Mouse (Mus musculus): ENCODE data around the gene Lhx1. TPM values are rescaled to one million over a fixed set of nuclear protein-coding genes. Genes with fewer than 3 reads are reported as not detected.
A peak's percentile ranks its signal among the peaks of the same experiment; 100 is the strongest.

Lhx1 gene
- polyA plus RNA-seq, 1 experiment from 2014 or later = 0.15 TPM

- no peaks in the 10 kb centered on the region for H3K36me3 ChIP-seq
- H3K4me2 ChIP-seq (replicated peaks) = no peak overlapping the region
- peaks cover 4% of the 10 kb centered on the region; the same call in 1 of the 2 replicates for H3K4me1 ChIP-seq
- H3K9ac ChIP-seq = no peak overlapping the region
- peaks cover 14% of the 10 kb centered on the region for H3K27me3 ChIP-seq
- H3K9me3 ChIP-seq (replicated peaks) = no peaks in the 10 kb centered on the region
- no peak overlapping the region for H3K27ac ChIP-seq (replicated peaks)
- 46% methylated on average over 5 of the region's 5 CpGs for WGBS
- no peak overlapping the region for H3K4me3 ChIP-seq (replicated peaks)
- no peak for ATAC-seq (ENCODE audit: insufficient number of reproducible peaks, low FRiP score, low TSS enrichment, low read depth)
Measured at GRCm38 (mm10) chr11:84561546-84561945, 36.2 kb upstream of the Lhx1 start.

GRCm38 (mm10) chr11:84553821-84554450 lies 28.6 kb upstream of the Lhx1 start:
- ATAC-seq (ENCODE audit: insufficient number of reproducible peaks, low FRiP score, low TSS enrichment, low read depth) = no peak; the same call in 1 of the 2 replicates
- Histone ChIP-seq H3K4me3 (replicated peaks) (no peak overlapping the region), H3K4me1 (no peaks in the 10 kb centered on the region), H3K4me2 (replicated peaks) (no peak overlapping the region), H3K27ac (replicated peaks) (no peak overlapping the region), H3K9ac (no peak overlapping the region), H3K27me3 (peaks cover 15% of the 10 kb centered on the region; the same call in 1 of the 2 replicates), H3K9me3 (replicated peaks) (0 out of 2 replicates have a peak, but pooled peaks cover 5% of the 10 kb centered on the region), H3K36me3 (no peaks in the 10 kb centered on the region)
- WGBS = 60% methylated on average over 14 of the region's 14 CpGs

- 75% methylated on average over 4 of the region's 4 CpGs for WGBS
- no peaks in the 10 kb centered on the region for H3K4me1 ChIP-seq
- H3K9ac ChIP-seq = no peak overlapping the region
- no peak for ATAC-seq (ENCODE audit: insufficient number of reproducible peaks, low FRiP score, low TSS enrichment, low read depth)
- no peak overlapping the region for H3K4me2 ChIP-seq (replicated peaks)
- H3K36me3 ChIP-seq = no peaks in the 10 kb centered on the region
- no peak overlapping the region for H3K4me3 ChIP-seq (replicated peaks)
- 0 out of 2 replicates have a peak, but pooled peaks cover 5% of the 10 kb centered on the region for H3K9me3 ChIP-seq (replicated peaks)
- H3K27ac ChIP-seq (replicated peaks) = no peak overlapping the region
- peaks cover 18% of the 10 kb centered on the region; the same call in 1 of the 2 replicates for H3K27me3 ChIP-seq
Measured at GRCm38 (mm10) chr11:84551296-84551695, 26.0 kb upstream of the Lhx1 start.

GRCm38 (mm10) chr11:84549258-84549791 lies 24.0 kb upstream of the Lhx1 start:
- WGBS = 48% methylated on average over 6 of the region's 6 CpGs
- Histone ChIP-seq H3K36me3 (no peaks in the 10 kb centered on the region), H3K4me1 (no peaks in the 10 kb centered on the region), H3K27me3 (peaks cover 18% of the 10 kb centered on the region; the same call in 1 of the 2 replicates), H3K27ac (replicated peaks) (no peak overlapping the region), H3K9me3 (replicated peaks) (0 out of 2 replicates have a peak, but pooled peaks cover 5% of the 10 kb centered on the region), H3K9ac (no peak overlapping the region), H3K4me2 (replicated peaks) (no peak overlapping the region), H3K4me3 (replicated peaks) (no peak overlapping the region)
- no peak for ATAC-seq (ENCODE audit: insufficient number of reproducible peaks, low FRiP score, low TSS enrichment, low read depth)

- Histone ChIP-seq H3K36me3 (no peaks in the 10 kb centered on the region), H3K9ac (no peak overlapping the region), H3K9me3 (replicated peaks) (0 out of 2 replicates have a peak, but pooled peaks cover 3% of the 10 kb centered on the region), H3K27ac (replicated peaks) (no peak overlapping the region), H3K4me1 (no peaks in the 10 kb centered on the region), H3K4me3 (replicated peaks) (no peak overlapping the region), H3K27me3 (peaks cover 16% of the 10 kb centered on the region; the same call in 1 of the 2 replicates), H3K4me2 (replicated peaks) (no peak overlapping the region)
- 25% methylated on average over 2 of the region's 2 CpGs for WGBS
- ATAC-seq (ENCODE audit: insufficient number of reproducible peaks, low FRiP score, low TSS enrichment, low read depth) = no peak
Measured at GRCm38 (mm10) chr11:84548293-84548692, 23.0 kb upstream of the Lhx1 start.

- Histone ChIP-seq H3K9me3 (replicated peaks) (no peaks in the 10 kb centered on the region), H3K27ac (replicated peaks) (no peak overlapping the region), H3K4me1 (no peaks in the 10 kb centered on the region), H3K4me3 (replicated peaks) (no peak overlapping the region), H3K36me3 (no peaks in the 10 kb centered on the region), H3K4me2 (replicated peaks) (no peak overlapping the region), H3K27me3 (peaks cover 45% of the 10 kb centered on the region), H3K9ac (no peak overlapping the region)
- WGBS = 10% methylated on average over 4 of the region's 4 CpGs
- ATAC-seq (ENCODE audit: insufficient number of reproducible peaks, low FRiP score, low TSS enrichment, low read depth) = no peak
Measured at GRCm38 (mm10) chr11:84539981-84540380, 14.6 kb upstream of the Lhx1 start.

GRCm38 (mm10) chr11:84529797-84530703 lies 4.7 kb upstream of the Lhx1 start:
- Histone ChIP-seq H3K9me3 (replicated peaks) (no peaks in the 10 kb centered on the region), H3K36me3 (no peaks in the 10 kb centered on the region), H3K4me1 (peaks cover 22% of the 10 kb centered on the region), H3K4me2 (replicated peaks) (no peak overlapping the region), H3K27me3 (peaks cover 98% of the 10 kb centered on the region), H3K4me3 (replicated peaks) (no peak overlapping the region), H3K27ac (replicated peaks) (no peak overlapping the region), H3K9ac (no peak overlapping the region)
- ATAC-seq (ENCODE audit: insufficient number of reproducible peaks, low FRiP score, low TSS enrichment, low read depth) = no peak
- WGBS = 7% methylated on average over 14 of the region's 14 CpGs

- H3K9ac ChIP-seq = no peak overlapping the region
- peaks cover 98% of the 10 kb centered on the region for H3K27me3 ChIP-seq
- H3K9me3 ChIP-seq (replicated peaks) = no peaks in the 10 kb centered on the region
- no peak overlapping the region for H3K4me3 ChIP-seq (replicated peaks)
- 1% methylated on average over 24 of the region's 24 CpGs for WGBS
- no peak overlapping the region for H3K27ac ChIP-seq (replicated peaks)
- H3K4me2 ChIP-seq (replicated peaks) = no peak overlapping the region
- no peak for ATAC-seq (ENCODE audit: insufficient number of reproducible peaks, low FRiP score, low TSS enrichment, low read depth)
- no peaks in the 10 kb centered on the region for H3K36me3 ChIP-seq
- H3K4me1 ChIP-seq = peaks cover 30% of the 10 kb centered on the region
Measured at GRCm38 (mm10) chr11:84529143-84529755, 3.9 kb upstream of the Lhx1 start.

- 2% methylated on average over 29 of the region's 29 CpGs for WGBS
- ATAC-seq (ENCODE audit: insufficient number of reproducible peaks, low FRiP score, low TSS enrichment, low read depth) = no peak
- peaks cover 47% of the 10 kb centered on the region for H3K4me1 ChIP-seq
Measured at GRCm38 (mm10) chr11:84526976-84527860, 1.9 kb upstream of the Lhx1 start.

GRCm38 (mm10) chr11:84526451-84526850 lies 1.1 kb upstream of the Lhx1 start:
- no peaks in the 10 kb centered on the region for H3K36me3 ChIP-seq
- no peak overlapping the region for H3K9ac ChIP-seq
- no peak overlapping the region for H3K4me2 ChIP-seq (replicated peaks)
- H3K27ac ChIP-seq (replicated peaks) = no peak overlapping the region
- no peaks in the 10 kb centered on the region for H3K9me3 ChIP-seq (replicated peaks)
- H3K27me3 ChIP-seq = peaks cover 98% of the 10 kb centered on the region
- ATAC-seq (ENCODE audit: insufficient number of reproducible peaks, low FRiP score, low TSS enrichment, low read depth) = no peak
- H3K4me3 ChIP-seq (replicated peaks) = 0 out of 2 replicates have a peak overlapping the region, but pooled peaks have one; percentile 43
- H3K4me1 ChIP-seq = peaks cover 50% of the 10 kb centered on the region
- WGBS = 2% methylated on average over 10 of the region's 10 CpGs

More at GRCm38 (mm10) chr11:84526976-84527860, 1.9 kb upstream of the Lhx1 start:
- Histone ChIP-seq H3K27ac (replicated peaks) (no peak overlapping the region), H3K9me3 (replicated peaks) (no peaks in the 10 kb centered on the region), H3K4me3 (replicated peaks) (no peak overlapping the region), H3K27me3 (peaks cover 98% of the 10 kb centered on the region), H3K36me3 (no peaks in the 10 kb centered on the region), H3K9ac (no peak overlapping the region), H3K4me2 (replicated peaks) (no peak overlapping the region)
